Mouse (Mus musculus) liver, embryonic 16.5 days (tissue): Measurements from ENCODE around the gene Veph1. TPM values are rescaled to one million over a fixed set of nuclear protein-coding genes. Genes with fewer than 3 reads are reported as not detected.
"Not testable (repeated sequence)": the region's sequence is repeated elsewhere in the genome, so short reads cannot be mapped to it uniquely, and the experiment has no call there.

ENCODE experiments used
- ATAC-seq: fragments of 200-750 bp; cut with Nextera tagmentation; 2 replicates; pipeline ENCODE4 v1.8.0; 2017; ENCODE audit warnings: low read depth, mild to moderate bottlenecking, moderate number of reproducible peaks, moderate library complexity
- H3K27ac ChIP-seq: fragments of 300-500 bp; sonication (generic); 2 replicates; pipeline ENCODE4 v1.5.1; 2014; ENCODE audit warnings: mild to moderate bottlenecking, low read length
- H3K27me3 ChIP-seq: fragments of 300-500 bp; sonication (generic); 2 replicates; pipeline ENCODE4 v1.6.1; 2014; ENCODE audit warnings: low read depth, low read length, mixed read lengths; ENCODE audit not compliant: control insufficient read depth, insufficient read depth
- H3K36me3 ChIP-seq: fragments of 300-500 bp; sonication (generic); 2 replicates; pipeline ENCODE4 v1.6.1; 2014; ENCODE audit warnings: mild to moderate bottlenecking; ENCODE audit not compliant: control insufficient read depth, insufficient read depth
- H3K4me1 ChIP-seq: fragments of 300-500 bp; sonication (generic); 2 replicates; pipeline ENCODE4 v1.6.1; 2014; ENCODE audit warnings: low read depth, low read length, mixed read lengths; ENCODE audit not compliant: control insufficient read depth
- H3K4me2 ChIP-seq: fragments of 300-500 bp; sonication (generic); 2 replicates; pipeline ENCODE4 v1.6.1; 2014; ENCODE audit warnings: low read depth, low read length, mixed read lengths
- H3K4me3 ChIP-seq: fragments of 300-500 bp; sonication (generic); 2 replicates; pipeline ENCODE4 v1.5.1; 2014; ENCODE audit warnings: low read depth, mild to moderate bottlenecking, low read length
- H3K9ac ChIP-seq: fragments of 300-500 bp; sonication (generic); 2 replicates; pipeline ENCODE4 v1.6.1; 2014; ENCODE audit warnings: low read depth, low read length
- H3K9me3 ChIP-seq: fragments of 300-500 bp; sonication (generic); replicated peaks from 2 replicates; pipeline ENCODE4 v1.6.1; 2016; ENCODE audit warnings: low read length; ENCODE audit not compliant: control insufficient read depth
- WGBS: fragments of 180-500 bp; shearing (Covaris S2); extraction: QIAGEN DNeasy Blood & Tissue Kit; methylation state at CpG from one replicate; pipeline ENCODE4 v1.1.7; 2014; ENCODE audit not compliant: insufficient replicate concordance; 5-methylcytosine and 5-hydroxymethylcytosine counted together
- polyA plus RNA-seq: library from polyadenylated mRNA; unstranded; fragments of >200 nt; fragmentation: Nextera tagmentation; extraction: Ambion mirVana; gene quantifications from 2 replicates; pipeline ENCODE4 v1.2.1, GENCODE M21; 2015

The Veph1 gene
- polyA plus RNA-seq, 1 experiment from 2014 or later, result 0.12 TPM

DNA sequence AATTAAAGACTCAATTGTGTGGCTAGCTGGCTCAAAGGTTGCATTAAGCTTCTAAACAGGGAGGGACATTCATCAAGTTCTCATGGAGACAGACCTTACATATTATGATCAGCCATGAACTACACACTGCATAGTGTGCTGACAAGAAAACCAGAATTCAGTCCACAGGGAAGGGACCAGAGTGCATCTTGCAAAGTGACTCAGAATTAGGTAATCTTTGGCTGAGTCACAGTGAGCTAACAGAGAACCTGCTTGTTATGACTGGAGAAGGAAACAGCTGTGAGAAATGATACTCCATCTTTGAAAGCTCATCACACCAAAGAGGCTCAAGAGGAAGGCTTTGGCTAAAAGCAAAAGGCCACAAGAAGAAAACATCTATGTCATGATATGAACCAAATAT is 56.2 kb downstream of the Veph1 start:
- no peaks in the 10 kb centered on the region for H3K9me3 ChIP-seq
- H3K36me3 ChIP-seq, result no peaks in the 10 kb centered on the region
- H3K4me2 ChIP-seq, result no peak overlapping the region
- no peaks in the 10 kb centered on the region for H3K4me1 ChIP-seq
- no peak overlapping the region for H3K9ac ChIP-seq
- no peak overlapping the region for H3K4me3 ChIP-seq
- ATAC-seq, result no peak
- no peak overlapping the region for H3K27ac ChIP-seq
- no peaks in the 10 kb centered on the region for H3K27me3 ChIP-seq

DNA sequence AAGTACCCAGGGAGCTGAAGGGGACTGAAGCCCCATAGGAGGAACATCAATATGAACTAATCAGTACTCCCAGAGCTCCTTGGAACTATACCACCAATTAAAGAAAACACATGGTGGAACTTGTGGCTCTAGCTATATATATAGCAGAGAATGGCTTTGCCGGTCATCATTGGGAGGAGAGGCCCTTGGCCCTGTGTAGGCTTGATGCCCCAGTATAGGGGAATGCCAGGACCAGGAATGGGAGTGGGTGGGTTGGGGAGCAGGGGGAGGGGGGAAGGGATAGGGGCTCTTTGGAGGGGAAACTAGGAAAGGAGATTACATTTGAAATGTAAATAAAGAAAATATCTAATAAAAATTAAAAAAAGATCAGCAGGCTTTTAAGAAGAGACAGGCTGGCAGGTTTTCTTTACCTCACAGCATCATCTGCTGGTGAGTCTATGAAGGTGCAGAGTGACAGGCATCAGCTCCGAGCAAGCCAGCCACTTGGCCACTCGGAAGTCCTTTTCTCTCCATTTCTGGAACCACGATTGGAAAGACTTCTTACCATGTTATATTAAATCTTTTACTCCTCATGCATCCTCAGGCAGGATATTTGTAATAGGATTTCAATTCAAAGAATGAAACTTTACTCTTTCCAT is 60.3 kb downstream of the Veph1 start:
- 30% methylated on average over 4 of the region's 4 CpGs for WGBS
- not testable (repeated sequence) for H3K9ac ChIP-seq, ATAC-seq, H3K9me3 ChIP-seq, H3K27ac ChIP-seq, H3K27me3 ChIP-seq, H3K4me2 ChIP-seq, H3K4me1 ChIP-seq, H3K4me3 ChIP-seq, H3K36me3 ChIP-seq

DNA sequence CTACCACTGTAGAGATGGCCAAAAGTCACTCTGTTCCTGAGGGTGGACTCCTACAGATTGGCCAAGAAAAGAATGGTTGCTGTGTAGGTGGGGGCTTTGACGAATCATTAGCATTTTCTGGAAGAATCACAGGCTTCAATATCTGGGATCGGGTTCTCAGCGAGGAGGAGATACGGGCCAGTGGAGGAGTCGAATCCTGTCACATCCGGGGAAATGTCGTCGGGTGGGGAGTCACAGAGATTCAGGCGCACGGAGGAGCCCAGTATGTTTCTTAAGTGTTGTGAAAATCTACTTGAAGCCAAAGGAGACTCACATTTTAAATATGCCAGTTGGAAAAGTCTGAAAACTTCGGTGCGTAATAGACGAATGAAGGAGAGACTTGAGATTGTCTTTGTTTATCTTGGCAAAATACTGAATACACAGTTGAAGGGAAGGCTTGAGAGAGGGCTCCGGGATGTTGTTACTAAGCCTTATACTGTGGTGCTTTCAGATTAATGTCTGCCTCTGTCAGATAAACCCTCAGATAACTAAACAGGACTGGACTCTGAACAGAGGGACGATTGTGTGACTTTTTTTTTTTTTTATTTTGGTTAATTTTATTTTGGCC is 71.6 kb downstream of the Veph1 start:
- H3K4me3 ChIP-seq, result no peak overlapping the region
- no peak for ATAC-seq
- H3K36me3 ChIP-seq, result no peaks in the 10 kb centered on the region
- H3K27me3 ChIP-seq, result peaks cover 21% of the 10 kb centered on the region
- no peaks in the 10 kb centered on the region; the same call in 1 of the 2 replicates for H3K4me1 ChIP-seq
- no peak overlapping the region for H3K9ac ChIP-seq
- H3K9me3 ChIP-seq, result no peaks in the 10 kb centered on the region
- no peak overlapping the region for H3K27ac ChIP-seq
- no peak overlapping the region for H3K4me2 ChIP-seq
- WGBS, result 66% methylated on average over 15 of the region's 15 CpGs

DNA sequence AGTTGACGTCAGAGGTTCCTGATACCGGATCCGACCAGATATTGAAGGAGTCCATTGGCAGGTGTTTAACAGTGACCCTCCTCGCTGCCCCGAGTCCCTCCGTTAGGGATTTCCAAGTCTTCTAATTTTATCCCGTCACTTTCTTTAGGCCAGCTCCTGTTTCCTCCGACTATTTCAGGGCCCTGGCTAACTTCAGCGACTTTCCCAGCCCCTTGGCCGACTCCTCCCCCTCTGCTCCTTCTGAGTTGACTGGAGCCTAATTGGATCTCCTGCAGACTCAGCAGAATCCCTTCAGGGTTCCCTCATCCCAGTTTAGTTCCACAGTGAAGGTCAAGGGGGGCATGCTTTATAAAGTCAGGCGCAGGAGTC is 75.4 kb downstream of the Veph1 start:
- Histone ChIP-seq H3K4me3 (peak overlapping the region; percentile 48), H3K9ac (no peak overlapping the region)

DNA sequence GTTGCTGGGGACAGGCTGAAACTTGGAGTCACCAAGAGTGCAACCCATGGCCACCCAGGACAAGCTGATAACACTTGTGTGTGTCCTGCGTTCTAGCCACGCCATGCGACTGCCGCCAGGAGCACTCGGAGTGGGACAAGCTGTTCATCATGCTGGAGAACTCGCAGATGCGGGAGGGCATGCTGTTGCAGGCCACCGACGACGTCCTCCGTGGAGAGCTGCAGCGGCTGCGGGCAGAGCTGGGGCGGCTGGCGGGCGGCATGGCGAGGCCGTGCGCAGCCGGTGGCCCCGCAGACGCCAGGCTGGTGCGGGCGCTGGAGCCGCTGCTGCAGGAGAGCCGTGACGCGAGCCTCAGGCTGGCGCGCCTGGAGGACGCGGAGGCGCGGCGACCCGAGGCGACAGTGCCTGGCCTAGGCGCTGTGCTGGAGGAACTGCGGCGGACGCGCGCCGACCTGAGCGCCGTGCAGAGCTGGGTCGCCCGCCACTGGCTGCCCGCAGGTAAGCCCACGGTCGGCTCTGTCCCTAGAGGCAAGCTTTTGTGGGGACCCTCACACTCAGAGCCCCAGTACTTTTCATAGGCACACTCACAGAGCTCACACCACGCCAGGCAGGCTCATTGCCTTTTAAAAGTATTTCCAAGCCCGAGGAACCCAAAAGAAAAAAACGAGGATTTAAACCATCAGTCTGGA is 75.9 kb downstream of the Veph1 start:
- H3K4me2 ChIP-seq, result peak overlapping the region; percentile 53
- H3K9ac ChIP-seq, result no peak overlapping the region
- peaks cover 24% of the 10 kb centered on the region for H3K27me3 ChIP-seq
- no peaks in the 10 kb centered on the region; the same call in 1 of the 2 replicates for H3K4me1 ChIP-seq
- ATAC-seq, result no peak
- no peaks in the 10 kb centered on the region for H3K36me3 ChIP-seq
- H3K27ac ChIP-seq, result no peak overlapping the region
- peak overlapping the region; percentile 48 for H3K4me3 ChIP-seq
- WGBS, result under 1% methylated on average over 54 of the region's 54 CpGs
- no peaks in the 10 kb centered on the region for H3K9me3 ChIP-seq

More for the DNA sequence above, 75.4 kb downstream of the Veph1 start:
- Histone ChIP-seq H3K27ac (no peak overlapping the region), H3K9me3 (no peaks in the 10 kb centered on the region), H3K4me2 (peak overlapping the region; percentile 53), H3K4me1 (no peaks in the 10 kb centered on the region; the same call in 1 of the 2 replicates), H3K36me3 (no peaks in the 10 kb centered on the region), H3K27me3 (peaks cover 24% of the 10 kb centered on the region)
- ATAC-seq, result no peak
- WGBS, result 3% methylated on average over 11 of the region's 11 CpGs

DNA sequence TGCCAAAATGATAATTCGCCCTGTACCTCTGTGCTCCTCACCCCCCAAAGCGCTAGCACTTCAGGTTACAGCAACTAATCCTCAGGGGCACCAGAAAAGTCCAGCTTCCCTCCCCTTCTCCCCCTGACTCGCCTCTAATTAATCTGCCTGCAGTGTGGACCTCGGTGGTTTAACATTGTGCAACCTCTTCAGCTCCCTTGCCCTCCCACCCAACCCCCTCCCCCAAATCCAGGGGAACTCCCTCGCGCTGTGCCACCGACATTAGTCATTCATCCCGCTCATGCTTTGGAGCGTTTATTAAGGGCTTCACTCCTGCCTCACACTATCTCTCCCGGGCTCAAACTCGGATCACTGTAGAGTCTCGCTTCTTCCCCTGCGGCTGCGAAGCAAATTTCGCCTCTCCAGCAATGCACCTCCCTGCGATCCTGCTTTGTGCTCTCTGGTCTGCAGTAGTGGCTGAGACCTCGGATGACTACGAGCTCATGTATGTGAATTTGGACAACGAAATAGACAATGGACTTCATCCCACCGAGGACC is 76.9 kb downstream of the Veph1 start, which contains the start of gene Ptx3:
Ptx3 (plus strand) TSS at position 256 of the 537 bp plus-strand sequence.
- no peak for ATAC-seq
- Histone ChIP-seq H3K9me3 (no peaks in the 10 kb centered on the region), H3K4me1 (no peaks in the 10 kb centered on the region; the same call in 1 of the 2 replicates), H3K27me3 (peaks cover 24% of the 10 kb centered on the region), H3K27ac (no peak within 1 kb of the TSS), H3K9ac (no peak within 1 kb of the TSS), H3K36me3 (no peaks in the 10 kb centered on the region), H3K4me3 (peak within 1 kb of the TSS; percentile 48), H3K4me2 (peak within 1 kb of the TSS; percentile 53)
- WGBS, result 4% methylated on average over 20 of the region's 20 CpGs

DNA sequence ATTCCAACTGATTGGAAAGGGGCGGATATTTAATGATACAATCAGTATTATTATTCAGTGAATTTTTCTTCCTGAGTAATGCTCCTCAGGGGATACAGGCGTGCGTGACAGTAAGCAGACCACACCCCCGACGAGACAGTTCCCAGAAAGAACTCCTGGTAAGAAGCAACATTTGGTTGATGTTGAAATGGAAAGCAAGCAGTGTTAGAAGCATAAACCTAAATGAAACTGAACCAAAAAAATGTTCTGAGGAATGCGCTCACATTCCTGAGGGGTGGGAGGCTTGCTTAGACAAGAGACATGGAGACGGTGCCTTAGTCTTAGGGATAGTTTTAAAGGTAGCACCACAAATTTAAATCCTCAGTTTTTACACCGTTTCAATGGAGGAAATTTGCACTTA is 80.9 kb downstream of the Veph1 start:
- Histone ChIP-seq H3K27me3 (peaks cover 8% of the 10 kb centered on the region), H3K4me3 (no peak overlapping the region), H3K4me1 (no peaks in the 10 kb centered on the region), H3K4me2 (no peak overlapping the region), H3K27ac (no peak overlapping the region), H3K36me3 (no peaks in the 10 kb centered on the region), H3K9ac (no peak overlapping the region), H3K9me3 (no peaks in the 10 kb centered on the region)
- WGBS, result 69% methylated on average over 8 of the region's 8 CpGs
- no peak for ATAC-seq

DNA sequence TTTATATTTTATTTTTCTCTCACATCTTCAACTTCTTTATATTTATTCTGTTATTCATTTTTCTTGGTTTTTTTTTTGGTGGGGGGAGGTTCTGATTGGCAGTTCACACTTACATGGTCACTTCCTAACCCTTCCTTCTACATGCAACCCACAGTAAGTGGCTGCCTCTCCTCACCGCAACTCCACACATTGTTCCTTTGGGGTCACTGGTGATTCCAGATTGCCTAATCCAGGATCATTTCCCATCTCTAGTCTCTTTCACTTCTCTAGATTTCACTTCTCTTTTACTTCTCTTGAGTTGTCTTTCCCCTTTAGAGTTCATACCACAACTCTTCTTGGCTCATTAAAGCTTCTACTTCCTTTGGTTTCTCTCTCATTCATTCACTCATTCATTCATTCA is 83.1 kb downstream of the Veph1 start:
- H3K9me3 ChIP-seq, result no peaks in the 10 kb centered on the region
- 73% methylated on average over 1 of the region's 1 CpGs for WGBS

More for the DNA sequence above, 83.1 kb downstream of the Veph1 start:
- H3K4me2 ChIP-seq, result no peak overlapping the region
- no peaks in the 10 kb centered on the region for H3K27me3 ChIP-seq
- no peaks in the 10 kb centered on the region for H3K4me1 ChIP-seq
- H3K36me3 ChIP-seq, result no peaks in the 10 kb centered on the region
- no peak overlapping the region for H3K27ac ChIP-seq
- no peak overlapping the region for H3K4me3 ChIP-seq
- ATAC-seq, result no peak
- no peak overlapping the region for H3K9ac ChIP-seq
